Mouse (Mus musculus) brain, adult 2 months (tissue): ENCODE measurements around the gene Cyp8b1.

ENCODE experiments used
- DNase-seq: peaks from one replicate; pipeline ENCODE4 v3.0.0; 2011; ENCODE audit warnings: low read depth, low spot score

Gene Cyp8b1

DNA sequence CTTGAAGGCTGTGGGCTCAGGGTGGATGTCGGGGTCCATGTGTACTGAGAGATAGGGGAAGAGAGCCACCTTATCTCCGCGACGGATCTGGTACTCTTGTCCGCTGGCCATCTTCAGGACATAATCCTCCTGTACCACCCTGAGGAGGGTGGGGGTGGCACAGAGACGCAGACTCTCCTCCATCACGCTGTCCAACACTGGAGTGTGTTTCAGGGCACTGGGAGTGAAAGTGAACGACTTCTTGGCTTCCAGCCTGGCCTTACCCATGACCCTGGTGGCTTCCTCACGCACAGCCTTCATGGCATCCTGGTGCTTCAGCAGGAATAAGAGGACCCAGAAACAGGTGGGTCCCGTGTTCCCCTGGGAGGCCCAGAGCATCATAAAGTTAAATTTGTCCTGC is 1.0 kb downstream of the Cyp8b1 start:
- no peak for DNase-seq

DNA sequence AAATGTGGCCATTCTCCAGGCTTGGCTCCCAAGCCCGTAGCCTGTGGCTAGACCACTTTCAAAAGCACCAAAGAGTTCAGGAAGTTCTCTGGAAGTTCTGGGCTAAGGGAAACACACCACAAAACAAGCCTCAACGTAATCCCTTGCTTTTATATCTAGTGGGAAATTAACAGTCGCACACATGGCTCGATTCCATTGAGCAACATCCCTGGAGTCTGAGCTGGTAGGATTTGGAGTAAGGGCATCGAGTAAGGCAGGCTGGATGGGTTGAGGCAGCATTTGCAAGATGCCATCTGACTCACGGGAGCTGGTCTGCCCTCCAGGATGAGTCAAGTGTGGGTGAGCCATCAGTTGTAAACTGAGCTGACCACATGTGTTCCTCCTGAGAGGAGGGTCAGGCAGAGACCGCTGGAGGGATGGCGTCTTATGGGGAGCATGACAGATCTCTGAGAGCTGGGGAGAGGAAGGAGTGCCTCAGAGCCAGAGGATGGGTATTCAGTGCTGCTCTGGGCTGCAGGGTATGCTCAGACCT is 1.8 kb downstream of the Cyp8b1 start:
- DNase-seq = no peak

DNA sequence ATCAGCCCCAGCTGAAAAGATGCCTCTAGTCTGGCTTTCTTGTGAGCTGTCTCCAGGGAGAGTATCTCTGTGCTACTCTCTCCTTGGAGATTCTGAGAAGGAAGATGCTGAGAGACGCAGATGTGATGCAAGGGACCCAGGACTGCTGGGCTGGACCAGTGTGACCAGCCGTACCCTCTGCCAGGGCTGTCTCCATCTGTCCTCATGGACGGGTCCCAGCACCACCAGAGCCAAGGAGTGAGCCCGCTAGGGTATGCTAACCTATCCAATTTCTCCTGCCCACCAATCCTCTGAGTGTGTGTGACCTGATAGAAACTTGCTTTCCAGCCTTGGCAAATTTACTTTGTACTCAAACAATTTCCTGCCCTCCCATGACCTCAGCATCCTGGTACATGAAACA is 3.3 kb downstream of the Cyp8b1 start:
- DNase-seq = no peak

DNA sequence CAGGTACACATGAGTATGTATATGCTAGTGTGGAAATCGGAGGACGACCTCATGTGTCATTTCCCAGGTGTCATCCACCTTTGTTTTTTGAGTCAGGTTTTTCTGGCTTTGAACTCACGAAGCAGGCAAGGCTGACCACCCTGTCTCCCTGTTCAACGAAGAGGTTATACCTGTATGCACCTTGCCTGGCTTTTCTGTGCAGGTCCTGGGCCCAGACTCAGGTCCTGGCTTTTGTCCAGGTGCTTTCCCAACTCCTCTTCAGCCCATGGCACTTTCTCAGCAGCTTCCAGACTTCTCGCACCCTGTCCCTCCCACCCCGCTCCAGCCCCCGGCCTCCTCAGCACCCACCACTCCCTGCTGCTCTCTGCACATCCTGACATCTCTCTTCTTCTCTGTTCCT is 4.9 kb downstream of the Cyp8b1 start:
- no peak for DNase-seq

DNA sequence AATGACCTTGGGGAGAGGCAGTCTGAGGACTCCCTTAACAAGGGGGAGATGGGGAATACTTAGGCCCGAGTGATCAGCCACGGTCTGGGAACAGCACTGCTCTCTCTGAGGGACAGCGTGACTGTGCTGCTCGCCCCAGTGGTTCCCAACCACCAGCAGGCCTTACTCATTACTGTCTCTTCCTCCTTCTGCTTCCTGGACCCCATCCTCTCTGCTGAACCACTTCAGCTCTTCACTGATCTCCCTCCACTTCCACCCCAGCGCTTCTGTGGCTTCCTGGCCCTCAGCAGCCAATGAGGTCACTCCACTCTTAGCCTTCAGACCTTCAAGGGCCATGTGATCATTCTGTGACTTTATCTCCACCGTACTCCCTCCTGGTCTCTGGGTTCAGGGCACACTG is 6.5 kb downstream of the Cyp8b1 start:
- DNase-seq = no peak

DNA sequence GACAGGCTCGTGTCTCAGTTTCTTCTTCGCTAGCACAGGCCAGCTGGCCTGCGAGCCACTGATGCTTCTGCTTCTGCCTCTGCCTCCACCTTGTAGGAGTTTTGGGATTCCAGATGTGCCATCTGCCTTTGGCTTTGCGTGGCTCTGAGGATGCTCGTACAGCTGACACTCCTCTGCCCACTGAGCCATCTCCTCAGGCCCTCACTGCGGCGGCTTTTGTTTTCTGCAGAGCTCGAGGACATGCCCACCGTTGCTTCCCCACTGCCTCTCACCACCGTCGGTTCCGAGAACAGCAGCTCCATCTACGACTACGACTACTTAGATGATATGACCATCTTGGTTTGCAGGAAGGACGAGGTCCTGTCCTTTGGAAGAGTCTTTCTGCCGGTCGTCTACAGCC is 7.8 kb downstream of the Cyp8b1 start:
- no peak for DNase-seq

DNA sequence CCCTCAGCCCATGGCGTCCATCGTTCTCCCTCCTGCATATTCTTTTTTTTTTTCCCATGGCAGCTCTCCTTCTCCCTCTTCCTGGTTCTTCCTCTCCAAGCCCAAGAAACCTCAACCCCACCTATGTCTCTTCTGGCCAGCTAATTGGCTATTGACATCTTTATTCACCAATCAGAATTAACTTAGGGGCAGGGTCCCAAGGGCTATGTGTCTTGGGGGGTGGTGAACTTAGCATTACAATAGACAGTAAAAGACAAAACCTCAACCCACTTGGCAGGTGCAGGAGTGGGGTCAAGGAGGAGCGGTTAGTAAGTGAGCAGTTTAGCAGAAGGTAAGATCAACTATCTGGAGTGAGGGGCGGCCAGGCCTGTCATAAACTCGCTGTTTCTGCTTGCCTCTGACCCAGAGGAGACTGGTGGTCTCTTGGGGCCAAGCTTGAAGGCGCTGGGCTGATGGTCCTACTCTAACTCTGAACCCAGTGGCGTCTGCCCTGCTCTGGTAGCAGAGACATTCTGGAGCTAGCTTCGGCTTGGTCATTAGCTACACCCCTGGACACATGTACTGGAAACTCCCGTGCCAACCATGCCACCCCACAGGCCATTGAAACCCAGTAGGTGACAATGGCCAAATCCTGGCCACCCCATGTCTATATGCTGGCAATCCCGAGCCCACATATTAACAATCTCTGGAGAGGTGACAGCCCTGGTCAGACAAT is 8.6 kb downstream of the Cyp8b1 start:
- no peak for DNase-seq

DNA sequence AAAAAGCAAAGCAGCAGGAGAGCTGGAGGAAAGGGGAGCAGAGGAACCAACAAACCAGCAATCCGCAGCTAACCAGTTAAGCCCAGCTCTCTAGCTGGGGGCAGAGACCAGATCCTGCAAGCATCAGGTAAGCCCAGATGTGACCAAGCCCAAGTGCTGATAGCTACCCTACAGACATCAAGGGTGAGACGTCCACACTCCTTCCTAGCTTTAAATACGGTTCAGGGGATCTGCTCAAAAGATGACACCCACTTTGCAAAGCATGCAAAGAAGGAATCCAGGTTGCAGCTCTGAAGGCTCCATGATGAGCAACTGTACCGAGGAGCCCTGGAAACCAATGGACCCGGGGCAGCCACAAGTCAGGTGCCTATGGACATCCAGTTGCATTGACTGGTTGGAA is 9.6 kb downstream of the Cyp8b1 start:
- DNase-seq = no peak

DNA sequence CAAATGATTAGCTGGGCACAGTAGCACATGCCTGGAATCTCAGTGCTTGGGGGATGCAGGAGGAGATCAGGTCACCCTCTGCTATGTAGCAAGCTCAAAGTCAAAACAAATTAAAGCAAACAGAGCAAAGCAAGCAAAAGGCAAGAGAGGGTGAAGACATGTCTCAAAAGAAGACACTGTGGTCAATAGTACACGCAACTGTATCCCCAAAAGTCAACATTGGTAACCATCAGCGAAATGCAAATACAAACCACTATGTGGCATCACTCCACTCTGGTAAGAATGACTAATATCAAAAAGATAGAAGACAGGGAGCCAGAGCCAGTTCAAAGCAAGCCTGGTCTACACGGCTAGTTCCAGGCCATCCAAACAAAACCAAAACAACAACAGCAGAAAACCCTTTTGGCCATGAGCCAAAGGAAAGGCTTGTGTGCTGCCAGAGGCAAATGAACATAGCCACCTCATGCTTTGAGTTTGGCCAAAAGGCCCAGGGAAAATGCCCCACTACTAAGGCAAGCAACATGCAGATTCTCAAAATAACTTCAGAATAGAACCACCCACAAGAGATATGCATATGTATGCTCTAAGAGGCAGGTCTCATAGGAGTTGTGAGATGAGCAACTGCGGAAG is 10.4 kb downstream of the Cyp8b1 start:
- peak; percentile 56 for DNase-seq

DNA sequence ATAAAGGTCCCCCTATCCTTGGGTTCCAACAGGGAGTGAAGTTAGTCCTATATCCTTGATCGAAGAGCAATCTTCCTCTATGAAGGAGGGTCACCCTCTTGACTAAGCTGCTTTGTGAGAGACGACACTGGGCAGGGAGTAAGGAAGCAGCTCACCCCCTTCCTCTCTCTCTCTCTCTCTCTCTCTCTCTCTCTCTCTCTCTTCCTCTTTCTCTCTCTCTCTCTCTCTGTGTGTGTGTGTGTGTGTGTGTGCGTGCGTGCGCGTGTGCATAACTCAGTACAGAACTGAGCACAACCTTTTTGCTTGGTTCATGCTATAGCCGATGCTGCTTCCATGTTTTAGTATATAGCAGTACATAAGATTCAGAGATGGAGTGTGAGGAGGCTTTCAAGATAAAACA is 11.2 kb downstream of the Cyp8b1 start:
- no peak for DNase-seq

DNA sequence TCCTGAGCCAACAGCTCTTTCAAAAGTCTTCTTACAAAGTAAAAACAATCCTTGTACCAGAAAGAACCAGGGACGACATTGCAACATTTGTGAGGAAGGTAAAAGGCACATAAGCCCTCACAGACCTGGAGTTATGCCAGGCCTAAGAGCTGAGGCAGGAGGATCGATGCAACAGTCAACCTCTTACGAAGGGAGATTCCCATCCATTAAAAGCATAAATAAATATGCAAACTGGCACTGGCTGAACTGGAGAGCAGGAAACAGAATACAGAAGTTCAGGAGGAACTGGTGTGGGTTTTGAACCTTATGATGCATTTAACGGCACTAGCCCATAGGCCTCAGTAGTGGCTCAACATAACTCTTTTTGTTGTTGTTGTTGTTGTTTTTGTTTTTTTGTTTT is 11.8 kb downstream of the Cyp8b1 start:
- no peak for DNase-seq

DNA sequence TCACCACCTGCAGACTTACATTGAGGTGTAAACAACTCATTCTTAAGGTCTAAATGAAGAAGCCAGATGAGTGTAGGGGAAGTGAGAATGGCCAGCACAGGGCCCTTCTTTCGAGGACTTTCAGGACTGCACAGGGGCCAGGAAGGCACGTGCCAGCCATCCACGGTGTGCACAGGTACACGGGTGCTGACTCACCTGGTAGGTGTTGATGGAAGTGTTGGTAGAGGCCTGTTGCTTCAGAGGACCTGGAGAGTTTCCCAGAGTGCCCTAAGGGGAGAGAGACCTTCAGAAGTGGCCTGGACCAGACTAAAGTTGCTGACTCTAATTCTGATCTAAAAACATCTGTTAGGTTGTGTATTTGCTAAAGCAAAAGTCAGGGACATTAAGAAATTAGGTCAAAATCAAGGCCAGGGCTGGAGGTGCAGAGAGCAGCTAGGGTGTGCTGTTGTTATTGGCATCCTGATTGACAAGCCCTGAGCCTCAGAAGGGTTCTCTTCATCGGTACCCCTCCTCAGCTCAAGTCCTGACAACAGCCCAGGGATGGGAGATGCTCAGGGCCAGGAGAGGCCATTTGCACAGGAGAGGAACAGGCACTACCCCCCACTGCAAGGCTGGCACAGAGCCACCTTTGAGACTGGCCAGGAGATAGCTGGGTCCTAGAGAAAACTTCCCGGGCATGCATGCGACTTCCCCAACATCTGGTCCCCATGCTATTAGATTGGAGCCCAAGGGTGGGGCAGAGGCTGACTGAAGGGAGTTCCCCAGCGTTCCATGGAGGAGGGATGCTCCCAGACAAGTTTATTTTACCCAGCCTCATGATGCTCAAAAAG is 12.4 kb downstream of the Cyp8b1 start:
- DNase-seq = peak; percentile 33

DNA sequence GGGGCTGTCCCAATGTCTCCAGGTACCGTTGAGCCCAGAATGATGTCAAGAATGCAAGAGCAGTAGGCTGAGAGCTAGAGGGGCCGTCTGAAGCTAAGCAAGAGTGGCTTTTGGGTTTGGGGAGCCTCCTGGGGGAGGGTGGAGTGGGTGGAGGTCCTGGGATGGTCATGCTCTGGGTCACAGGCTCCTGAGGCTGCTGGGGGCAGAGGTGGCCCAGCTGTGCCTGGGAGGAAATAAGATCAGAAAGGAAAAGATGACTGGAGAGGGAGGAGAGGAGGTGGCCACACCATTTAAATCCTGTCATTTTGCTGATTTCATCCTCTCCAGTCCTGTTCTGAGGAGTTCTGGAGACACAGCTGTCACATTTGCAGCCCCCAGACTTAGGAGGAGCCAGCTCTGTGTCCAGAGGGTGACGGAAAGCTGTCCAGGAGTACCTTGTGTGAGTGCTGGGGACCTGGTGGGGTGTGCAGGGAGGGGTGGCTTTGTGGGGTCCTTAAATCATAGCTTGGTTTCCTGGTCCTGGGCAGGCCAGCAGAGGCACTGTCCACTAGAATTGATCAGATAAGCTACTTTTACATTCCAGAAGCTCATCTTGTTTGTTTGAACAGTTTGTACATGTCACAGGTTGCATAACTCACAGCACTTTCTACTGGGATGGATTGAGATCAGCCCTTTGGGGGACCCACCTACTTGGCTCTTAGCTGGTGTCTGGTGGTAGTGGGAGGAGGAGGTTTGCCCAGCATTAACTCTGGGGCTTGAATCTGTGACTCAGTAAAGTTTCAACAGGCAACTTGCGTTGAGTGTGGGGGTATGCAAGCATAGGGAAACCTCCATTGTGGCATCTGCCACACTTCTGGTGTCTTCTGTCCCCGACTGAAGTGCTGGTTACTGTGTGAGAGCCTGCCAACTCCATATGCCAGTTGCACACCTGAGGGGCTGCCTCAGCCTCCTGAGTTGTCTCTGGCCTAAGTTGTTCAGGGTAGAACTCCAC is 14.1 kb downstream of the Cyp8b1 start:
- DNase-seq = peak; percentile 44

DNA sequence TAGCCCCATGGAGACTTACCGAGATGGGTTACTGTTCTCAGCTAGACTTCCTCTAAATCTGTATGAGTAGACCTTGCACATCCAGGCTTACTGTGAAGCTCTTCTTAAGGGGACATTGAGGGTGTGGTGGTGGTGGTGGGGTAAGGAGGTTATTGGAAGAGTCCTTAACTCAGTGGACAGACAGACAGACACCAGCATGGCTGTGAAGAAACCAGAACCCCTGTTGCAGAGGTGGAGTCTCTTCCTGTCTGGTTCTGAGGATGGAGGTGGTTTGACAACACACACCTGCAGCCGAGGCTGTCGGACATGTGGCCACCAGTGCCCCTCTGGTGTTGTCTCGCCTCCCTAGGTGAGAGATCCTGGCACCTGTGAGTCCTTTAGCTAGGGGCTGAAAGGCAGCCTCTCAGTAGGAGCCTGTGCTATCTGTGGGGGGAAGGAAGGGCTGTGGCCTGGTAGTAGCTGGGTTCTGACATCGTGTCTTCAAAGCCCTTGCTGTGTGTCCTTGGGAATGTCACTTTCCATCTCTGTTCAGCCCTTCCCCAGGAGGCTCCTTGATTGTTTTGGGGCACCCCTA is 15.7 kb downstream of the Cyp8b1 start:
- DNase-seq = no peak

DNA sequence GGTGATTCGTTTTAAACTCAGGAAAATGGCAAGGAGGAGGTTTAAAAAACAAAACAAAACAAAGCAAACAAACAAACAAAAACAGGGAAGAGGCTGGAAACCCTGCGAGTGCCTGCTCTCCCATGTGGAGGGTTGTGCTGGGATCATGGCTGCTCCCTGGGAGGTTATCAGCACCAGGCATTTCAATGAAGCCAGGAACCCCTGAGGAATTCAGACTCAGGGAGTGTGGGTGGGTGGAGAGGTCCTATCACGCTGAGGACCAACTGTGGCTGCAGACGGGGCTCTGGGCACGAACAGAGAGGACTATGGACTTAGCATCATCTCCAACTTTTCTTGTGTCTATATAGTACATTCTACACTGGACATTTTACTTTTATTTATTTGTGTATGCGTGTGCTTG is 16.8 kb downstream of the Cyp8b1 start:
- DNase-seq = no peak

DNA sequence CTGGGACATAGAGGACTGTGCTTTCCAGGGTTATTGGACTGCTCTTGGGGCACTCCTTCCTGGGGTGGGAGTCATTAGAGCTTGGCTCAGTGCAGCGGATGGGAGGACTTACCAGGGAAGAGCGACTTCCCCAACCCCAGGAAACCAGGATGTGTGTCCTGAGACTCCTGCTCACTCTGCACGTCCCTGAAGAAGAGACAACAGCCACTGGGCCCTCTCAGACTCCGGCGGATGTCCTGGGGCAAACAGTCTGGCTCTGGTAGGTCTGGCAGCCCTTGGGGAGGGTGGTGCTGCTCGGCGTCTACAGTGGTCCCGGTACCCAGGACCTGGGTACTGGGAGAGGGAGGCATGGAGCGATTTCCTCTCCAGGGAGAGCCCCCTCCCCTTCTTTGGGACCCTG is 17.9 kb downstream of the Cyp8b1 start, which contains the start of gene Ackr2:
Gene Ackr2, plus strand, starts transcription at position 111 of the 400 bp plus-strand sequence.
- no peak for DNase-seq

DNA sequence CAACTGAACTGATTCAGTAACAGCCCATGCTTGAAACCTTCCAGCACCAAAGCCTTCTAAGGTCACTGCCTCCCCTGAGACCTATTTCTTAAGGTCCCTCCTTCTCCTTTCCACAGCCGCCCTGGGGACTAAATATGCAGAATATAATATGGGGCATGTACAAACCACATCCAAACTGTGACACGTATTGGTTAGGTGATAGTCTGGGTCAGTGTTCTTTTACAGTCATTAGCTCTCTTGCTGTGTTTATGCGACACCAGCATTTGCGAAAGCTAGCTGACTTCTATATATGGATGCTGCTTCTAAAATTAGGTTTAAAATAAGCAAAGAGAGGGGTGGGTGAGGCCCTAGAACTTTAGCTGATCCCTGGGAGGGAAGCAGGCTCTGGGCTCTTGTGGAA is 19.3 kb downstream of the Cyp8b1 start:
- DNase-seq = no peak

DNA sequence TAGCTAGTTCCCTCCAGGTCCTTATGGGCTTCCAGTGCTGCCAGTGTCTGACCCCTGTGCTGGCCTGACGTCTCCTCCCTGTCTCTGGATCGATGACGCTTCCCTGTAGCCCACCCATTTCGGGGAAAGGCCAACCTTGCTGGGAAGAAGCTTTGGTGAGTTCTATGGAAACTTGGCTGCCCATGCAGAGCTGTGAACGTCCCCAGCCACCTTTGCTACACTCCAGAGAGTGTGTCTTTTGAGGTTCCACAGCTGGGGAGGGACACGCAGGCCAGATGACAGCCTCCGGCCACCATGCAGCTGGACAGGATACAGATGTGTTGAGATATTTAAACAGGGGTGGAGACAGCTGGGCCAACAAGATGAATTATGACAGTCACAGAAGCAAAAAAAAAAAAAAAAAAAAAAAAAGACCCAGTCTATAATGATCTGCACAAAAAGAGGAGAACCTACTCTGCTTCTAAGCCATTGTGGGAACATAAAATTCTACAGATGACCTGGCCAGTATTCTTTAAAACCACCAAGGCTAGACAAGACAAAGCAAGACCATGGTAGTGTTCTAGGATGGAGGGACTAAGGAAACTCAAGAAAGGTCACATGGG is 20.6 kb downstream of the Cyp8b1 start:
- DNase-seq = no peak

DNA sequence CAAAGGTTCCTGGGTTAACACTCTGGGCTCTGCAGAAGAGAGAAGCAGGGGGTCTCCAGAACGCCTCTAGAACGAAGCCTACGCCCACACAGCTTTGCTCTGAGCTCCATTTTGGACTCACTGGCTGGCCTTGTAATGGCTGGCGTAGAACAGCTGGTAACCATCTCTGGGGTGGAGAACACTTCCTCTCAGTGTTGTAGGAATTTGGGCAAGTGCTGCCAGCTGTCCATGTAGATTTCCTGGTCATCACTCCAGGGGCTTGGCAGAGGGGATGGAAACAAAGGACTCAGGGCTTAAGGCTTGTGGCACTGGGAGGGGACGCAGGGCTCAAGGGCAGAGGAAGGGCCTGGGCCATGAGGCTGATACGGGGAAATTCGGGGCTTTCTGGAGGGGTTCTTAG is 21.7 kb downstream of the Cyp8b1 start:
- no peak for DNase-seq

DNA sequence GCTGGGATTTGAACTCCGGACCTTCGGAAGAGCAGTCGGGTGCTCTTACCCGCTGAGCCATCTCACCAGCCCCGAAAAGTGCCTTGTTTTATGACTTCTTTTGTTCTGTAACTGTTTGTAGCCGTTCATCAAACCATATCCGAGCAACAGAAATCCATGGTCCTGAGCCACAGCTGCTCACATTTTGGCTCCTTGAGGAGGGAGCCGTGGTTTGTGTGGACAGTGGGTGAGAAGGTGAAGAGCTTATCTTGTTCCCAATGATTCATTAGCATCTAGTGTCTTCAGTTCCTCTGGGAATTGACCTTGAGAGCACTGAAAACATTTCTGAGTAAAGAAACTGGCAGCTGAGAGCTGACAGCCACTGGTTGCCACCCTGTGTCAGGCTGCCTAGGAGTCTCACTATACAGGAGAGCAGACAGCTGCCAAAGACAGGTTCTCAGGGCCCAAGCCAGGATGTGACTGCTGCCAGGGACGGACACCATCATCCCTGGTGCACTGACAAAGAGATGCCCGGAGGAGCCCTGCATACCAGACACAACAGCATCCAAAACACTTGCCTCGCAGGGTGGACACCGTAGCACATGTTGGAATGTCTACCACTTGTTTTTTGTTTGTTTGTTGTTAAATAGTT is 23.9 kb downstream of the Cyp8b1 start:
- no peak for DNase-seq
